Mouse (Mus musculus) liver, adult 2 months (tissue): Measurements from ENCODE around the gene Zcchc10.

Source experiments
- CTCF ChIP-seq: fragments of 200-500 bp; IDR thresholded peaks from 2 replicates; pipeline ENCODE4 v1.5.1; 2011; ENCODE audit warnings: low read depth, low read length, control low read depth
- POLR2A ChIP-seq: fragments of 200-500 bp; IDR thresholded peaks from 2 replicates; pipeline ENCODE4 v1.6.1; 2011; ENCODE audit warnings: low read length, control low read depth; ENCODE audit not compliant: insufficient read depth; ENCODE audit errors: extremely low read depth

DNA sequence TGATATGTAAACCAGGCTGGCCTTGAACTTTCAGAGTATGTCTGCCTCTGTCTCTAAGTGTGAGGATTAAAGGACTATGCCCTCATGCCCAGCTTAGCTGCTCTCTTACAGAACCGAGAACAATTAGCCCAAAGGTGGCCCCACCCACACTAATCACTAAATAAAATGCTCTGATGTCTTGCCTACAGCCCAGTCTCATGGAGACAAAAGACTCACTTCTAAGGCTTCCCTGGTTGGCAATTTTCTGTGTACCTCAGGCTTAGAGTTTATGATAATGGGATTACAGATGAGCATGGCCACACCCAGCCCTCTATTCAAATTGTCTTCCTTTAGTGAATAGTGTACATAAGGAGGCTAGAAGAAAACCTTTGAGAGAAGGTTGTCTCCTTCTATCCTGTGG lies 13.1 kb upstream of the Zcchc10 start:
- TF ChIP-seq POLR2A (no peak), CTCF (no peak)
